Mouse (Mus musculus) stomach, postnatal 0 days (tissue): ENCODE measurements at regions not wholly inside any gene's neighbourhood (a gene's known extent, or its start where the extent isn't known, plus 50 kb on each side); places are given as distances from the start of the nearest gene placed in this dataset.
A peak's percentile ranks its signal among the peaks of the same experiment; 100 is the strongest.

ENCODE experiments used
- ATAC-seq: fragments of 200-750 bp; cut with Nextera tagmentation; 2 replicates; pipeline ENCODE4 v1.8.0; 2017; ENCODE audit not compliant: low FRiP score, low TSS enrichment
- DNase-seq: peaks from one replicate; pipeline ENCODE4 v3.0.0-alpha.2; 2016; ENCODE audit warnings: low spot score
- H3K27ac ChIP-seq: fragments of 300-500 bp; sonication (generic); replicated peaks from 2 replicates; pipeline ENCODE4 v1.5.1; 2014; ENCODE audit warnings: mild to moderate bottlenecking, control low read depth
- H3K27me3 ChIP-seq: fragments of 300-500 bp; sonication (generic); 2 replicates; pipeline ENCODE4 v1.6.1; 2014; ENCODE audit warnings: low read length; ENCODE audit not compliant: control insufficient read depth, insufficient read depth
- H3K36me3 ChIP-seq: fragments of 300-500 bp; sonication (generic); 2 replicates; pipeline ENCODE4 v1.6.1; 2014; ENCODE audit warnings: low read length, mixed read lengths; ENCODE audit not compliant: control insufficient read depth, insufficient read depth
- H3K4me1 ChIP-seq: fragments of 300-500 bp; sonication (generic); replicated peaks from 2 replicates; pipeline ENCODE4 v1.6.1; 2014; ENCODE audit warnings: antibody characterized with exemption; ENCODE audit not compliant: control insufficient read depth, insufficient read depth
- H3K4me2 ChIP-seq: fragments of 300-500 bp; sonication (generic); replicated peaks from 2 replicates; pipeline ENCODE4 v1.6.1; 2014; ENCODE audit warnings: low read depth, mild to moderate bottlenecking, control low read depth, moderate library complexity
- H3K4me3 ChIP-seq: fragments of 300-500 bp; sonication (generic); 2 replicates; pipeline ENCODE4 v1.5.1; 2014; ENCODE audit warnings: low read depth, low read length, control low read depth
- H3K9ac ChIP-seq: fragments of 300-500 bp; sonication (generic); 2 replicates; pipeline ENCODE4 v1.6.1; 2014; ENCODE audit warnings: mild to moderate bottlenecking, low read length, control low read depth, mixed read lengths
- H3K9me3 ChIP-seq: fragments of 300-500 bp; sonication (generic); 2 replicates; pipeline ENCODE4 v1.6.1; 2016; ENCODE audit warnings: low read length; ENCODE audit not compliant: control insufficient read depth
- CTCF ChIP-seq: IDR thresholded peaks from 2 replicates; pipeline ENCODE4 v1.5.1; 2016; ENCODE audit warnings: antibody characterized with exemption, low read depth, mild to moderate bottlenecking, moderate library complexity
- EP300 ChIP-seq: optimal IDR thresholded peaks from 2 replicates; pipeline ENCODE3; 2016; ENCODE audit warnings: antibody characterized with exemption
- WGBS: fragments of 180-500 bp; shearing (Covaris S2); extraction: QIAGEN DNeasy Blood & Tissue Kit; methylation state at CpG from one replicate; pipeline ENCODE4 v1.1.7; 2014; 5-methylcytosine and 5-hydroxymethylcytosine counted together

- Histone ChIP-seq H3K27ac (no peak overlapping the region), H3K9me3 (no peaks in the 10 kb centered on the region), H3K36me3 (no peaks in the 10 kb centered on the region), H3K4me2 (no peak overlapping the region), H3K4me1 (no peaks in the 10 kb centered on the region), H3K9ac (no peak overlapping the region), H3K27me3 (no peaks in the 10 kb centered on the region), H3K4me3 (no peak overlapping the region)
- WGBS, result 50% methylated on average over 3 of the region's 3 CpGs
- DNase-seq (peak; percentile 34), ATAC-seq (no peak; the same call in 1 of the 2 replicates)
- TF ChIP-seq CTCF (peak; percentile 83), EP300 (no peak)
Measured at GRCm38 (mm10) chr8:89850209-89850796, 497.8 kb downstream of the Tox3 start.

- no peaks in the 10 kb centered on the region for H3K4me1 ChIP-seq
- DNase-seq (peak; percentile 54), ATAC-seq (no peak)
- no peak overlapping the region for H3K4me2 ChIP-seq
- no peaks in the 10 kb centered on the region for H3K36me3 ChIP-seq
- H3K9ac ChIP-seq, result no peak overlapping the region
- H3K27me3 ChIP-seq, result no peaks in the 10 kb centered on the region
- WGBS, result 61% methylated on average over 7 of the region's 7 CpGs
- no peak overlapping the region for H3K27ac ChIP-seq
- H3K9me3 ChIP-seq, result no peaks in the 10 kb centered on the region
- H3K4me3 ChIP-seq, result no peak overlapping the region
- TF ChIP-seq CTCF (peak; percentile 85), EP300 (no peak)
Measured at GRCm38 (mm10) chr8:89849416-89850208, 498.5 kb downstream of the Tox3 start.

GRCm38 (mm10) chr8:89838494-89838893 lies 509.6 kb downstream of the Tox3 start:
- Histone ChIP-seq H3K9ac (no peak overlapping the region), H3K4me2 (no peak overlapping the region), H3K9me3 (no peaks in the 10 kb centered on the region), H3K27ac (no peak overlapping the region), H3K27me3 (no peaks in the 10 kb centered on the region), H3K4me1 (no peaks in the 10 kb centered on the region), H3K36me3 (no peaks in the 10 kb centered on the region), H3K4me3 (no peak overlapping the region)
- TF ChIP-seq CTCF (no peak), EP300 (no peak)
- WGBS, result 48% methylated on average over 5 of the region's 5 CpGs
- ATAC-seq (no peak), DNase-seq (no peak)

- no peak overlapping the region for H3K4me2 ChIP-seq
- no peaks in the 10 kb centered on the region for H3K9me3 ChIP-seq
- TF ChIP-seq EP300 (no peak), CTCF (peak; percentile 63)
- H3K4me3 ChIP-seq, result no peak overlapping the region
- ATAC-seq (no peak), DNase-seq (no peak)
- no peaks in the 10 kb centered on the region for H3K4me1 ChIP-seq
- no peaks in the 10 kb centered on the region for H3K36me3 ChIP-seq
- 67% methylated on average over 4 of the region's 4 CpGs for WGBS
- H3K27ac ChIP-seq, result no peak overlapping the region
- H3K9ac ChIP-seq, result no peak overlapping the region
- H3K27me3 ChIP-seq, result no peaks in the 10 kb centered on the region
Measured at GRCm38 (mm10) chr8:89833715-89834114, 514.4 kb downstream of the Tox3 start.

- no peak for DNase-seq
- Histone ChIP-seq H3K4me3 (no peak overlapping the region), H3K27ac (no peak overlapping the region), H3K4me2 (no peak overlapping the region), H3K9me3 (no peaks in the 10 kb centered on the region), H3K4me1 (no peaks in the 10 kb centered on the region), H3K9ac (no peak overlapping the region), H3K36me3 (no peaks in the 10 kb centered on the region), H3K27me3 (no peaks in the 10 kb centered on the region)
- ATAC-seq, result no peak
- TF ChIP-seq CTCF, result no peak
- no peak for TF ChIP-seq EP300
- 37% methylated on average over 3 of the region's 3 CpGs for WGBS
Measured at GRCm38 (mm10) chr8:89824586-89824985, 523.6 kb downstream of the Tox3 start.

- DNase-seq (no peak), ATAC-seq (no peak)
- TF ChIP-seq CTCF (no peak), EP300 (no peak)
- no peaks in the 10 kb centered on the region for H3K27me3 ChIP-seq
- no peak overlapping the region for H3K4me3 ChIP-seq
- H3K27ac ChIP-seq, result no peak overlapping the region
- no peaks in the 10 kb centered on the region for H3K36me3 ChIP-seq
- H3K4me1 ChIP-seq, result no peaks in the 10 kb centered on the region
- no peaks in the 10 kb centered on the region for H3K9me3 ChIP-seq
- no peak overlapping the region for H3K9ac ChIP-seq
- no peak overlapping the region for H3K4me2 ChIP-seq
Measured at GRCm38 (mm10) chr8:89823631-89824030, 524.5 kb downstream of the Tox3 start.
